Mouse (Mus musculus) frontal cortex, postnatal 36 days (tissue): ENCODE data around the gene Car10.

Source experiments
- DNase-seq, 2 experiments: peaks; one replicate each; pipeline ENCODE4 v3.0.0; 2022; ENCODE audit warnings: low spot score in 2 of 2

The Car10 gene

GRCm38 (mm10) chr11:93571917-93572641, 474.3 kb downstream of the Car10 start:
- DNase-seq, result no peak

- peak; percentile 29 to 66 for DNase-seq
Observed at GRCm38 (mm10) chr11:93577441-93577840, 479.6 kb downstream of the Car10 start.

DNA sequence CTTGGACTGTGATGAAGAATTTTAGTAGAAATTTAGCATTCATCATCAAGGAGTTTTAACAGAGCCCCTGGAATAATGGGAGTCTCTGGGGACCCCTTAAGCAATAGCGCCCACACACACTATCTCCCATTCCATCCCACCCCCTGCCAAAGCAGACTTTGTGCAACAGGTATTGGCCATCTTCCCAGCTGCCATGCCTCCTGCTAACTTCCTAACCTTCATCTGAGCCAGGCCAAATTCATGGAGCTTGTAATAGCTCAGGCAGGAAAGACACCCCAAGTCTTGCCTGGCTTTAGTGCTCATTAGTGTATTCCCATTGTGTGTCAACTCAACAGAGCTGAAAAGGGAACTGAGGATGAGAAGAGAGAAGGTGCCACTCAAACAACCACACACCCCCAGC, 481.8 kb downstream of the Car10 start:
- no peak for DNase-seq

DNA sequence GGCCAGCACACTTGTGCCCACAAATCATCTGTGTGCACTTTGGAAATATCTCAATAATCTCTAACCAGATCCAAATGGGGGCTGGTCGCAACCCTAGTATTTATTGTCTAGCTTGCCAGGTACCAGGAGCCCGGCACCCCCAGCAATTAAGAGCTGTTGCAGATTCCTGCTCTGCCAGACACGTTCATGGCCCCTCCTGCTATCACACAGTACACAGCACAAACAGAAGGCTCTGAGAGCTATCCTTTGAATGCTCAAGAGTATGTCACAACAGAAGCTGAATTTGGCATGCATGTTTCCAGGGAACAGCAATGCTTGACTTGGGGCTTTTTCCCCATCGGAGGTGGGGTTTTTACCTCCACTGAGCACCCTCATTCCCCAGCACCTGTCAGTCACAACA, 483.5 kb downstream of the Car10 start:
- DNase-seq, result peak in 1 of 2 experiments; percentile 24

GRCm38 (mm10) chr11:93587788-93588187, 490.0 kb downstream of the Car10 start:
- peak; percentile 45 to 77 for DNase-seq

- no peak for DNase-seq
Observed at GRCm38 (mm10) chr11:93590652-93591051, 492.8 kb downstream of the Car10 start.

DNA sequence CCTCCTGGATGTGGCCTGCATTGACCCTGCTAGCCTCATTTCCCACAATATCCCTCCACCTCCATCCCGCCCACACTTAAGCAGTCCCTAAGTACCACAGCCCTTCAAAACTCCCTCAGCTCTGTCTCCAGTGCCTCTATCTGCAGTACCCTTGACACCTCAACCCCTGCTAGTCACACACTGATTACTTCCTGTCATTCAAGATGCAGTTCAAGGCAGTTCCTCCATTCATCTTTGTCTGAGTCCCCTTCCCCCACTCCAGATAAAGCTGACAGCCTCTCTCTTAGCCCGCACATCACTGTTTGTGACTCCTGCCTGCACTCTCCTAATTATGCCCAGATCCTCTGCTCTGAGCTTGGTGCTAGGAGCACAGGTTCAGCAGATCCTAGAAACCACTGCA, 496.2 kb downstream of the Car10 start:
- no peak for DNase-seq

DNA sequence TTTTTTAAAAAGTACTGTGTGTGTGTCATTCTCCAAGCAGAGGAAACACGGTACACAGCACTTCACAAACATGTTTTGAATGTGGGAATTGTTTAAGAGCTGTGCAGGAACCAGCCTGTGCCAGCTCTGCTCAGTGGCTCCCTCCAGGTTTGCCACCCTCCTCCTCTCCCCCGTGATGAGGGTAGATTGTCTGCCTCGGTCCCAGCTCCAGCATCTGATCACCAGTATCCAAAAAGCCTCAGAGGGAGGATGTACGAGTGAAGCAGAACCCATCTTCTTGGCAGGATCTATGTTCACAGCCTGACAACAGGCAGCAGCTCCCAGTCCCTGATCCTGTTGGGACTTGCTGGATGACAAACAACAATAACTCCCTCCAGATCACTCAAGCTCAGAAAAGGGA, 500.3 kb downstream of the Car10 start:
- DNase-seq, result peak in 1 of 2 experiments; percentile 24

- DNase-seq, result no peak
Observed at GRCm38 (mm10) chr11:93599755-93600154, 501.9 kb downstream of the Car10 start.

GRCm38 (mm10) chr11:93603575-93603974, 505.7 kb downstream of the Car10 start:
- no peak for DNase-seq

DNA sequence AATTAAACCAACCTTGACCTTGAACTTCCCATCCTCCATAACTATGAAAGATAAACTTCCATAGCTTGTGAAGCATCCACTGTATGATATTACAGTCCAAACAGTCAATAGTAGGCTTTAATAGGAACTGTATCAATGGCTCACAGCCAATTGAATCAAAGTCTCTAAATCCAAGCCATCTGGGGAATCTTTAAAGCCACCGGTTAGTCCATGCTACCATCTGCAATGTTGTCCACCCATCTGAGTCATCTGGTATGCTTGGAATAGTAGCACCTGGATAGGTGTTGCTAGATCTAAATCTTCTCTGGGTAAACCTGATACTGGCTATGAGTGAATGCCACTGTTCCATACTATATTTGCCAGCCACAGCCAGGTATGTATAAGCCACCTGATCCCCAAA, 509.3 kb downstream of the Car10 start:
- no peak for DNase-seq

DNA sequence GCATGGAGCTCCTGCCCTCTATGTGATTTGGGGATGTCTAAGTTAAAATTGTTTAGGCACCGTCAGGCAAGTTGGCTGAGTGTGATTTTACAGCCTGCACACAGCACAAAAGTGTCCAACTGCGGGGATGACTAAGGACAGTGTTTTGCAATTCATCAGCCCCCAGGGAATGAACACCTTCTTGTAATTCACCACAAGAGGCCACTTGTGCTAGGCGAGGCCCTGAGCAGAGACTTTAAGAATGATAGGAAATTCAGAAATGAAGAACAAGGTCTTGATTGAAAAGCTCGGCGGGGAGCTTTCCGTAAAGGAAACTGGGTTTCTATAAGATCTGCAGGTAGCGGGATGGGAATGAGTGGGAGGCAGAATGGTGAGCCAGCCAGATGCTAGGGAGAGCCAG, 510.9 kb downstream of the Car10 start:
- no peak for DNase-seq

DNA sequence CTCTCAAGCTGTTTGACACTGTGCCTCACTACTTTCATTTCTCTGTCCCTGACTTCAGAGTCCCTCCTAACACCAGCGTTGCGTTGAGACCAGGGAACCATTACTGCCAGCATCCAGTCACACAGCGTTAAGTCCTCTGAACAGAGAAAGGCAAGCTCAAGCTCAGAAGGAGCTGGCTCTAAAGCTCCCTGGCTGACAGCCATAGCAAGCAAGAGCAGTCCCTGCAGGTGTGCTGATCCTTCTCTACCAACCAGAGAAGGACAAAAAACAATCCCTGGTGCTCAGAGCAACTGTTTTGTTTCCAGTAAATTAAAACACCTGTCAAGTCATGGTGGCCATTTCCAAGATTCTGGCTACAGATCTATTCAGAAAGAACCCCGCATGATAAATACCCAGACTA, 514.2 kb downstream of the Car10 start:
- DNase-seq, result no peak

GRCm38 (mm10) chr11:93614851-93615250, 517.0 kb downstream of the Car10 start:
- DNase-seq, result no peak

- DNase-seq, result no peak
Observed at GRCm38 (mm10) chr11:93623605-93624004, 525.8 kb downstream of the Car10 start.

- no peak for DNase-seq
Observed at GRCm38 (mm10) chr11:93639410-93639809, 541.6 kb downstream of the Car10 start.

DNA sequence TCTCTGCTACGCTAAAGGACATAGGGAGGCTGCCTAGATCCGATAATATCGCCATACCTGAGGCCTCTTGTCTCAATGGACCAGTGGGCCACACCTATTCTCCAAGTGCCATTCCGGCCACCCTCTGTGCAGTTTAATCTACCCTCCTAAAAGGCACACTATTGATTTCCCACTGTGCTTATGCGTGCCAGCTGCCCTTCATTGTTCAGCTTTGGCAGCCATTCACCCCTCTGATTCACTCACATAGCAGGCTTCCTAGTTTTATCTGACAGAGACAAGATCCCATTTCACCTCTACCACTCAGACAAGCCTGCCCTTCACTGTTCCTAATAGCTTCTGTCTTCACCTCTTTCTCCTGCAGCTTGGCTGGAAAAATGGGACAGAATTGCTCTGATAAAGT, 543.1 kb downstream of the Car10 start:
- DNase-seq, result no peak

- DNase-seq, result no peak
Observed at GRCm38 (mm10) chr11:93642331-93642730, 544.5 kb downstream of the Car10 start.

DNA sequence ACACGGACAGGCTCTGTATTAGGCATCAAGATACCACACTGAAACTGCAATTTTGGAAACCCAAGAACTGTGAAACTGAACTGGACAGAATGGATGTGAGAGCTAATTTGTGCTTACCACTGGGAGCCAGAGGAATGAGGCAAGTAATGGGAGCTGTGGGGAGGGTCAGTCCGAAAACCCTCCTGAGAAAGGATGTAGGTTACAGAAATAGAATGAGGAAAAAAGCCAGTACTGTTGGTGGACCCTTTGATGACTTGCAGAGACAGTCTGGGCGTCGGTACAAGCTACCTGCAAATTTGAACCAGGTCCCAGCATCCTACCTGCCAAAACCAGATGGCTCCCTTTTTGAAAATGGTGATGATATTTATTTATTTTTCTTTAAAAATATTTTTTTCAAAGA, 545.2 kb downstream of the Car10 start:
- DNase-seq, result no peak

- no peak for DNase-seq
Observed at GRCm38 (mm10) chr11:93643436-93643835, 545.6 kb downstream of the Car10 start.

DNA sequence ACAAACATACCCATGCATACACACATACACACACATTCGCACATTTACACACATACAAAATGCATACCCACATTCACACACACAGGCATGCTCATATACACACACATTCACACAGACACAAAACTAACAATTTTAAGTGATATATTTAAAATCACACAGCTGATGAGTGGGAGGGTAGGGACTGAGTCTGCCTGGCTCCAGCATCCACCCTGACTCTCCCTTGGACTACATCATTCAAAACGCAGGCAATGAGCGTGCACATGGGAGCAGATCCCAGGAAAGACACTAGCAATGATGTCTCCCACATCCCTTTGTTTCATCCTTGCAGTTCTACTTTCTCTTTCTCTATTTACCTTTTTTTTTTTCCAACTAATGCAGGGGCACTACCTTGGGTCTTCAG, 548.4 kb downstream of the Car10 start:
- DNase-seq, result no peak
